Mouse (Mus musculus): Measurements from ENCODE around the gene Spock2. TPM values are rescaled to one million over a fixed set of nuclear protein-coding genes. Genes with fewer than 3 reads are reported as not detected.

Spock2 gene
- total and polyA plus RNA-seq, 3 experiments: 0.10 to 0.13 TPM; not detected in 1

DNA sequence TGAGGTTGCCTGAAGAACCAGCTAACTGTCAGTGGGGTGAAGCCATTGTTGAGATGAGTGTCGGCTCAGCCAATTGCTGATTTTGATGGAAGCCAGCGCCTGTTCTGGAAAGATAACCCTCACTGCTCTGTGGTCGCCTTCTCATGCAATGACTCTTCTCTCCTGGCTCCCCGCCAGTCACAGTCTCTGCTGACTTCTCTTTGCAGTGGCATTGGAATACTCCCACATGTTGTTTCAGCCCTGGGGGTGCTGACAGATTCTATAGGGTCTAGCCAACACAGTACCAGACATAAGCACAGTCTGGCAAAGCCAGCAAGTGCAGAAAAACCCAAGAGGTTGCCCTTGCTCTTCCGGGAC lies 27.5 kb upstream of the Spock2 start:
- Histone ChIP-seq H3K4me2 (ENCODE audit: insufficient read depth, low read depth, poor library complexity, severe bottlenecking) (no peak overlapping the region), H3K27me3 (replicated peaks) (no peaks in the 10 kb centered on the region), H3K27ac (ENCODE audit: insufficient read depth, low read depth) (no peak overlapping the region), H3K4me1 (ENCODE audit: control insufficient read depth in 1 of 2, insufficient read depth in 2 of 2) (peaks cover 17 to 36% of the 10 kb centered on the region in 2 experiments), H3K9ac (ENCODE audit: insufficient read depth, low read depth) (no peak overlapping the region), H3K4me3 (replicated peaks in 1 of 3; ENCODE audit: low read depth in 2 of 3, low read length in 2 of 3, poor library complexity in 1 of 3) (no peak overlapping the region), H3K79me2 (replicated peaks; ENCODE audit: control insufficient read depth, extremely low read depth, insufficient read depth, poor library complexity, severe bottlenecking) (no peaks in the 10 kb centered on the region), H3K9me3 (replicated peaks; ENCODE audit: low read length) (no peaks in the 10 kb centered on the region), H3K36me3 (replicated peaks in 1 of 2; ENCODE audit: control insufficient read depth in 1 of 2, insufficient read depth in 1 of 2, low read length in 1 of 2) (peaks cover 0 to 4% of the 10 kb centered on the region in 2 experiments)
- in situ Hi-C loops (cut with MboI; ENCODE audit: low pct_ligation_motif_present, low pct_unique_long_range_greater_than_20kb, low sequenced_read_pairs): no loop called here
- dilution Hi-C loops (cut with MboI; ENCODE audit: extremely low pct_ligation_motif_present, extremely low pct_unique_long_range_greater_than_20kb, low sequenced_read_pairs): no loop called here
- no peak for DNase-seq (ENCODE audit: extremely low read depth)
- TF ChIP-seq ZMIZ1 (IDR thresholded peaks at IDR 0.05; ENCODE audit: low read depth, low read length) (no peak), SIN3A (IDR thresholded peaks at IDR 0.05; ENCODE audit: low read length) (no peak), MAX (IDR thresholded peaks at IDR 0.05; ENCODE audit: low read length) (no peak)

DNA sequence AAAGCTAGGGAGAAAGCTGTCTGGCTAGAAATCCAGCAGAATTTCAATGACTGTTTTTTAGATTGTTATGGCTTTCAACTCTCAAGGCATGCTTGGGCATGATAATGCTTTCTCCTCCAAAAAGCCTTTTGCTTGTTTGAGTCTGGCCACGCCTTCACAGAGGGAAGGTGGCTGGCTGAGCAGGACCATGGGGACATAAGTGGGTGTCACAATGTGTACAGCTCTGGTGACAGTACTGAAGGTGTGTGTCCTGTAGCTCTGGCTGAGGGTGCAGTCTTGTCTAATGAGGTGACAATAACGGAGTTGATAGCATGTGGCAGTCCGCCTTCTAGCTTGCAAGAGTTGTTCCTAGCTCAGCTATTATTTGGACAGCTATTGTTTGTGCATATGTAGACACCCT lies 25.8 kb upstream of the Spock2 start:
- Histone ChIP-seq H3K27ac (ENCODE audit: insufficient read depth, low read depth) (peak overlapping the region; percentile 96), H3K4me1 (ENCODE audit: control insufficient read depth in 1 of 2, insufficient read depth in 2 of 2) (peaks cover 17 to 36% of the 10 kb centered on the region in 2 experiments), H3K4me3 (replicated peaks in 1 of 3; ENCODE audit: low read depth in 2 of 3, low read length in 2 of 3, poor library complexity in 1 of 3) (peak overlapping the region in 1 of 3 experiments; percentile 12), H3K4me2 (ENCODE audit: insufficient read depth, low read depth, poor library complexity, severe bottlenecking) (peak overlapping the region; percentile 52), H3K9me3 (replicated peaks; ENCODE audit: low read length) (no peaks in the 10 kb centered on the region), H3K36me3 (replicated peaks in 1 of 2; ENCODE audit: control insufficient read depth in 1 of 2, insufficient read depth in 1 of 2, low read length in 1 of 2) (peaks cover 0 to 6% of the 10 kb centered on the region in 2 experiments), H3K79me2 (replicated peaks; ENCODE audit: control insufficient read depth, extremely low read depth, insufficient read depth, poor library complexity, severe bottlenecking) (no peaks in the 10 kb centered on the region), H3K9ac (ENCODE audit: insufficient read depth, low read depth) (0 out of 2 replicates have a peak overlapping the region, but pooled peaks have one; percentile 63), H3K27me3 (replicated peaks) (no peaks in the 10 kb centered on the region)
- peak; percentile 33 for DNase-seq (ENCODE audit: extremely low read depth)
- dilution Hi-C loops (cut with MboI; ENCODE audit: extremely low pct_ligation_motif_present, extremely low pct_unique_long_range_greater_than_20kb, low sequenced_read_pairs): no loop called here
- in situ Hi-C loops (cut with MboI; ENCODE audit: low pct_ligation_motif_present, low pct_unique_long_range_greater_than_20kb, low sequenced_read_pairs): no loop called here
- TF ChIP-seq MYC (IDR thresholded peaks at IDR 0.05; ENCODE audit: low read depth, low read length) (0 out of 2 replicates have a peak, but pooled peaks have one; percentile 41), TBP (conservative IDR thresholded peaks at IDR 0.05; ENCODE audit: low read depth, low read length) (0 out of 2 replicates have a peak, but pooled peaks have one; percentile 36), EP300 (IDR thresholded peaks at IDR 0.05; ENCODE audit: low read length) (no peak), POLR2A (IDR thresholded peaks at IDR 0.05; ENCODE audit: low read depth, low read length) (peak; percentile 39; the same call in 1 of the 2 replicates)

DNA sequence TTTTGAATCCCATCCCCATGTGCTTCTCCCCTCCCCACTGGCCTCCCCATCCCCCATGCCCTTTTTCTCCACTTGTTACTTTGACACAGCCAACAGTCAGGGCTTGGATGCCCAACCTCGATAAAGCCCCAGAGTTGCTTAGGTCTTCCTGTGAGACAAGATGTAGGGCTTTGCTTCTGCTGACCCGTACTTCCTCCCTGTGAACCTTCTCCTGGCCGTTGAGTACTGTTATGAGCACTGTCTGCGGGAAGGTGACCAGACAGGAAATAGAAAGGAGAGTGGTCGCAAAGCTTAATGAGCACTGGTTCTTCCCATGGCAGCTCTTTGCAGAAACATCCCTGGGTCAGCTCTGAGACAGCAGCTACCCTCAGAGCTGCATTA lies 25.4 kb upstream of the Spock2 start:
- peak overlapping the region in 2 of 3 experiments; percentile 23 to 29 for H3K4me3 ChIP-seq (replicated peaks in 1 of 3; ENCODE audit: low read depth in 2 of 3, low read length in 2 of 3, poor library complexity in 1 of 3)
- DNase-seq (ENCODE audit: extremely low read depth): peak; percentile 57
- peak overlapping the region; percentile 96 for H3K27ac ChIP-seq (ENCODE audit: insufficient read depth, low read depth)
- in situ Hi-C loops (cut with MboI; ENCODE audit: low pct_ligation_motif_present, low pct_unique_long_range_greater_than_20kb, low sequenced_read_pairs) (no loop called here), dilution Hi-C loops (cut with MboI; ENCODE audit: extremely low pct_ligation_motif_present, extremely low pct_unique_long_range_greater_than_20kb, low sequenced_read_pairs) (no loop called here)
- peak overlapping the region; percentile 63 for H3K9ac ChIP-seq (ENCODE audit: insufficient read depth, low read depth)
- no peaks in the 10 kb centered on the region for H3K79me2 ChIP-seq (replicated peaks; ENCODE audit: control insufficient read depth, extremely low read depth, insufficient read depth, poor library complexity, severe bottlenecking)
- peaks cover 0 to 6% of the 10 kb centered on the region in 2 experiments for H3K36me3 ChIP-seq (replicated peaks in 1 of 2; ENCODE audit: control insufficient read depth in 1 of 2, insufficient read depth in 1 of 2, low read length in 1 of 2)
- H3K27me3 ChIP-seq (replicated peaks): no peaks in the 10 kb centered on the region
- peaks cover 17 to 38% of the 10 kb centered on the region in 2 experiments for H3K4me1 ChIP-seq (ENCODE audit: control insufficient read depth in 1 of 2, insufficient read depth in 2 of 2)
- H3K4me2 ChIP-seq (ENCODE audit: insufficient read depth, low read depth, poor library complexity, severe bottlenecking): peak overlapping the region; percentile 52
- no peaks in the 10 kb centered on the region for H3K9me3 ChIP-seq (replicated peaks; ENCODE audit: low read length)
- no peak for TF ChIP-seq TCF12 (IDR thresholded peaks at IDR 0.05; ENCODE audit: low read depth, low read length)
- TF ChIP-seq POLR2A (IDR thresholded peaks at IDR 0.05; ENCODE audit: low read depth, low read length): peak; percentile 20; the same call in 1 of the 2 replicates
- 0 out of 2 replicates have a peak, but pooled peaks have one; percentile 26 for TF ChIP-seq EP300 (IDR thresholded peaks at IDR 0.05; ENCODE audit: low read length)
- TF ChIP-seq MAZ (IDR thresholded peaks at IDR 0.05; ENCODE audit: low read depth, low read length): no peak
- no peak for TF ChIP-seq USF2 (conservative IDR thresholded peaks at IDR 0.05; ENCODE audit: low read depth, low read length)
- TF ChIP-seq TBP (conservative IDR thresholded peaks at IDR 0.05; ENCODE audit: low read depth, low read length): no peak
- TF ChIP-seq MYC (IDR thresholded peaks at IDR 0.05; ENCODE audit: low read depth, low read length): no peak
- TF ChIP-seq JUND (conservative IDR thresholded peaks at IDR 0.05; ENCODE audit: low read depth, low read length): peak; percentile 59
- TF ChIP-seq CTCF (conservative IDR thresholded peaks at IDR 0.05 in 1 of 2, IDR thresholded peaks at IDR 0.05 in 1 of 2; ENCODE audit: low read depth in 2 of 2, low read length in 2 of 2): no peak
- no peak for TF ChIP-seq MAX (IDR thresholded peaks at IDR 0.05; ENCODE audit: low read length)
- TF ChIP-seq HCFC1 (IDR thresholded peaks at IDR 0.05; ENCODE audit: low read depth, low read length): 0 out of 2 replicates have a peak, but pooled peaks have one; percentile 5
- no peak for TF ChIP-seq ZMIZ1 (IDR thresholded peaks at IDR 0.05; ENCODE audit: low read depth, low read length)
- no peak for TF ChIP-seq BHLHE40 (IDR thresholded peaks at IDR 0.05; ENCODE audit: low read depth, low read length)
- TF ChIP-seq ELF1 (IDR thresholded peaks at IDR 0.05; ENCODE audit: low read depth, low read length): peak; percentile 57
- TF ChIP-seq MAFK (IDR thresholded peaks at IDR 0.05; ENCODE audit: insufficient replicate concordance, low read length): no peak
- peak; percentile 50 for TF ChIP-seq JUN (IDR thresholded peaks at IDR 0.05; ENCODE audit: insufficient read depth, low read depth, low read length)
- TF ChIP-seq NRF1 (IDR thresholded peaks at IDR 0.05; ENCODE audit: low read depth, low read length): no peak
- no peak for TF ChIP-seq RAD21 (IDR thresholded peaks at IDR 0.05; ENCODE audit: low read depth, low read length)
- TF ChIP-seq CHD2 (IDR thresholded peaks at IDR 0.05; ENCODE audit: low read length): no peak; the same call in 1 of the 2 replicates
- TF ChIP-seq ETS1 (conservative IDR thresholded peaks at IDR 0.05; ENCODE audit: low read depth, low read length): no peak
- 0 out of 2 replicates have a peak, but pooled peaks have one; percentile 9 for TF ChIP-seq MEF2A (IDR thresholded peaks at IDR 0.05; ENCODE audit: borderline replicate concordance, low read depth, low read length)
- no peak for TF ChIP-seq E2F4 (IDR thresholded peaks at IDR 0.05; ENCODE audit: insufficient replicate concordance, low read depth, low read length)
- no peak for TF ChIP-seq ZC3H11A (IDR thresholded peaks at IDR 0.05; ENCODE audit: low read depth, low read length)
- no peak for TF ChIP-seq UBTF (IDR thresholded peaks at IDR 0.05; ENCODE audit: low read depth, low read length)

Measured in CH12.LX (cell line).